Mouse (Mus musculus) brain, embryonic 14.5 days (tissue): ENCODE data around the gene A2ml1. TPM values are rescaled to one million over a fixed set of nuclear protein-coding genes. Genes with fewer than 3 reads are reported as not detected.

ENCODE experiments used
- DNase-seq: peaks from one replicate; pipeline ENCODE4 v3.0.0-alpha.2; 2011; ENCODE audit warnings: low read depth
- CTCF ChIP-seq: fragments of 200-500 bp; IDR thresholded peaks from 2 replicates; pipeline ENCODE4 v1.5.1; 2012; ENCODE audit warnings: inconsistent platforms, mild to moderate bottlenecking, moderate library complexity, borderline replicate concordance; ENCODE audit not compliant: insufficient read depth, insufficient read length; ENCODE audit errors: extremely low read depth
- POLR2A ChIP-seq: fragments of 200-500 bp; IDR thresholded peaks from 2 replicates; pipeline ENCODE4 v1.6.1; 2012; ENCODE audit warnings: mild to moderate bottlenecking, inconsistent platforms, borderline replicate concordance; ENCODE audit not compliant: poor library complexity, insufficient read depth, insufficient read length, severe bottlenecking; ENCODE audit errors: extremely low read depth
- polyA plus RNA-seq: library from polyadenylated mRNA; depleted of rRNA; stranded (reverse); fragments of >200 nt; gene quantifications from 2 replicates; pipeline ENCODE4 v1.2.3, GENCODE M21; 2012; rRNA removed

A2ml1 gene
- polyA plus RNA-seq, 1 experiment: 0.83 TPM

- TF ChIP-seq POLR2A: no peak
- no peak for TF ChIP-seq CTCF
- peak; percentile 28 for DNase-seq
Measured at GRCm38 (mm10) chr6:128504743-128505142, 76.7 kb downstream of the A2ml1 start.

DNA sequence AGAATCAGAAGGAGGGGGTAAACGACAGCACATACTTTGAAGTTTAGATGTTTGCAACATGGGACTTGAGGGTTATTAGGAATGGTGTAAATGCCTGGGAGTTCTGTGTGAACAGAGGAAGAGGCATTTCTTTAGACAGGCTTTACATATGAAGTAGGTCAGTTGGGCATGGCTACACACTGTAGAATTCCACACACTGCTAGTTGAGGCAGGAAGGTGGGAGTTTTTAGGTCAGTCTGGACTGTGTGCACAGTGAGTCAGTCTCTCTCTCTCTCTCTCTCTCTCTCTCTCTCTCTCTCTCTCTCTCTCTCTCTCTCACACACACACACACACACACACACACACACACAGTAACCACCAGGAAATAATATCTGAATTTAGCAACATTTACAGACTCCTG lies 86.1 kb downstream of the A2ml1 start:
- no peak for DNase-seq
- TF ChIP-seq POLR2A: no peak
- no peak for TF ChIP-seq CTCF

- TF ChIP-seq POLR2A: no peak
- no peak for TF ChIP-seq CTCF
- DNase-seq: no peak
Measured at GRCm38 (mm10) chr6:128494646-128495331, 86.6 kb downstream of the A2ml1 start.

DNA sequence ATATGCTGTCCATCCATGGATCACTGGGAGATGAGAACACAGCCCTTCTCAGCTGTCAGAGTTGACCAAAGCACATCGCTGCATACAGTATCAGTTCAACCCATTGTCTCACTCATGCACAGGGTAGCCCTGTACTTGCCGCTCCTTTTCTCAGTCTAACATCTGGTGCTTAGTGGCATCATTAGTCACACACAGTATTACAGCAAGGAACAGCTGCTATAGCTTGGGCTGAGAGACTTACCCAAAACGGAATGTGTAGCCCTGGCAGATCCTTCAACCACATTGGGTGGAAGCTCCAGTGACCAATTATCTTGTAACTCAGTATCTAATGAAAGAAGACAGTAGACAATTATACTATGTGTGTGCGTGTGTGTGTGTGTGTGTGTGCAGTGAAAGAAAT lies 89.5 kb downstream of the A2ml1 start:
- TF ChIP-seq CTCF (no peak), POLR2A (no peak)
- DNase-seq: peak; percentile 6

DNA sequence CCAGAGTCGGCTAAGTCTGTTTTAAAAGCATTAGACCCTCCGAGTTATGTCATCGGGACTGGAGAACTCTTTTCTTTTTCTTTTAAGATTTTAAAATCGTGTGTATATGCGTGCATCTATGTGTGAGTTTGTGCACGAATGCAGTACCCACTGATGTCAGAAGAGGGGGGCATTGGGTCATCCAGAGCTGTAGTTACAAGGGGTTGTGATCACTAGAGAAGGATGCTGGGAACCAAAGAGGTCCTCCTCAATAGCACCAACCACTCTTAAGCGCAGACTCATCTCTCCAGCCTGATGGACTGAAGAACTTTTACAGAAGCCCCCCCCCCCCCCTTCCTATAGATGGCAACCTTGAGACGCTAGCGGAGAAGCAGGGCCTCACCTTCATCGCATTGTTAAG lies 91.3 kb downstream of the A2ml1 start:
- no peak for TF ChIP-seq POLR2A
- no peak for TF ChIP-seq CTCF
- DNase-seq: no peak

Other genes with a start within 250 kb of the A2ml1 start
- gene Tulp3, start 225.8 kb downstream of the A2ml1 start, polyA plus RNA-seq: 38.4 and 39.0 TPM in 2 replicates
- 35.0 and 43.8 TPM in 2 replicates for gene Rhno1, start 218.7 kb downstream of the A2ml1 start, polyA plus RNA-seq
- gene Foxm1, start 218.6 kb downstream of the A2ml1 start, polyA plus RNA-seq: 38.3 and 70.8 TPM in 2 replicates
- gene Tex52, start 206.2 kb downstream of the A2ml1 start, polyA plus RNA-seq: 1.1 and 1.2 TPM in 2 replicates
- gene Gm44596, start 206.1 kb downstream of the A2ml1 start, polyA plus RNA-seq: not detected in 2 replicates
- 5.9 and 6.8 TPM in 2 replicates for gene Nrip2, start 182.3 kb downstream of the A2ml1 start, polyA plus RNA-seq
- gene Itfg2, start 156.7 kb downstream of the A2ml1 start, polyA plus RNA-seq: 36.1 and 42.2 TPM in 2 replicates
- 249 and 252 TPM in 2 replicates for gene Fkbp4, start 142.9 kb downstream of the A2ml1 start, polyA plus RNA-seq
- gene Pzp, start 54.9 kb downstream of the A2ml1 start, polyA plus RNA-seq: 0.12 TPM in 1 of 2 replicates, not detected in the other
- gene Klrb1a, start 41.9 kb upstream of the A2ml1 start, polyA plus RNA-seq: 0.12 TPM in 1 of 2 replicates, not detected in the other
- not detected in 2 replicates for gene Clec2h, start 80.8 kb upstream of the A2ml1 start, polyA plus RNA-seq
- 0.19 and 0.23 TPM in 2 replicates for gene Klrb1, start 141.5 kb upstream of the A2ml1 start, polyA plus RNA-seq
- 0.05 and 0.07 TPM in 2 replicates for gene Klrb1c, start 207.6 kb upstream of the A2ml1 start, polyA plus RNA-seq
- not detected in 2 replicates for gene Gm44511, start 244.7 kb upstream of the A2ml1 start, polyA plus RNA-seq
- gene Klrb1b, start 244.7 kb upstream of the A2ml1 start, polyA plus RNA-seq: 0.05 TPM in 1 of 2 replicates, not detected in the other